Mouse (Mus musculus) layer of hippocampus, adult 6 months (tissue): ENCODE results near the gene Bst1. TPM values are rescaled to one million over a fixed set of nuclear protein-coding genes. Genes with fewer than 3 reads are reported as not detected.

ENCODE experiments used
- long read RNA-seq, 2 experiments: library from polyadenylated mRNA; unstranded; transcript quantifications; one replicate each; pipeline ENCODE4 v2.0.0; 2019 to 2020
- polyA plus RNA-seq: library from polyadenylated mRNA; unstranded; fragments of <200 nt; fragmentation: Nextera tagmentation; gene quantifications from 2 replicates; pipeline ENCODE4 v1.2.3, GENCODE M21; 2021

Bst1 gene
- polyA plus RNA-seq: not detected in 2 replicates
- long read RNA-seq, experiment 1: 0 reads
- long read RNA-seq, experiment 2: 0 reads

DNA sequence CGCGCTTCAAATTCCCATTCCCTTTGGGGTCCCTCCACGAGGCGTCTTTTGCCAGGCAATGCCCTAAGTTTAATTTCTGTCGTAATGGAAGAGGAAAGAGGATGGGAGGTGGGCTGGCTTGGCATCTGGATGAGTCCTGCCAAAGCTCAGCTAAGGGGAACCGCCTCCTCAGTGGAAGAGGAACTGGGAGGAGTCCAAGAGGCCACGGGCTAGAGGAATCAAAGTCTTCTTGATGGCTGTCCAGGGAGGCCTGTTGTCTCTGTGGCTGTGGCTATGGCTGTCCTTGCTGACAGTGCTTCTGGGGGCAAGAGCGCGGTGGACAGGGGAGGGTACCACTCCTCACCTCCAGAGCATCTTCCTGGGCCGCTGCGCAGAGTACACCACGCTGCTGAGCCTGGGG lies at the start of gene Bst1:
Bst1 (plus strand) TSS at position 191 of the 400 bp plus-strand sequence.

GRCm38 (mm10) chr5:43821538-43821937 lies 2.9 kb downstream of the Bst1 start, which contains the start of gene Fbxl5:
Gene Fbxl5, minus strand, starts transcription at chr5:43821638.

GRCm38 (mm10) chr5:43868253-43868652 lies 49.6 kb downstream of the Bst1 start, which contains the start of gene Cd38:
Gene Cd38, plus strand, starts transcription at chr5:43868553.

Other genes with a start within 250 kb of the Bst1 start
- gene Cc2d2a, start 156.5 kb upstream of the Bst1 start, polyA plus RNA-seq: 4.1 TPM in 2 replicates
- 61.1 and 64.1 TPM in 2 replicates for gene Fbxl5, start 2.8 kb downstream of the Bst1 start, polyA plus RNA-seq
- 12.3 and 14.6 TPM in 2 replicates for gene Cd38, start 49.7 kb downstream of the Bst1 start, polyA plus RNA-seq
- gene Gm7879, start 94.3 kb downstream of the Bst1 start, polyA plus RNA-seq: 0.69 and 0.94 TPM in 2 replicates
- 1.1 and 2.1 TPM in 2 replicates for gene Fgfbp1, start 162.9 kb downstream of the Bst1 start, polyA plus RNA-seq